Mouse (Mus musculus): ENCODE results near the gene Jak1.
A peak's percentile ranks its signal among the peaks of the same experiment; 100 is the strongest.

Jak1 gene

DNA sequence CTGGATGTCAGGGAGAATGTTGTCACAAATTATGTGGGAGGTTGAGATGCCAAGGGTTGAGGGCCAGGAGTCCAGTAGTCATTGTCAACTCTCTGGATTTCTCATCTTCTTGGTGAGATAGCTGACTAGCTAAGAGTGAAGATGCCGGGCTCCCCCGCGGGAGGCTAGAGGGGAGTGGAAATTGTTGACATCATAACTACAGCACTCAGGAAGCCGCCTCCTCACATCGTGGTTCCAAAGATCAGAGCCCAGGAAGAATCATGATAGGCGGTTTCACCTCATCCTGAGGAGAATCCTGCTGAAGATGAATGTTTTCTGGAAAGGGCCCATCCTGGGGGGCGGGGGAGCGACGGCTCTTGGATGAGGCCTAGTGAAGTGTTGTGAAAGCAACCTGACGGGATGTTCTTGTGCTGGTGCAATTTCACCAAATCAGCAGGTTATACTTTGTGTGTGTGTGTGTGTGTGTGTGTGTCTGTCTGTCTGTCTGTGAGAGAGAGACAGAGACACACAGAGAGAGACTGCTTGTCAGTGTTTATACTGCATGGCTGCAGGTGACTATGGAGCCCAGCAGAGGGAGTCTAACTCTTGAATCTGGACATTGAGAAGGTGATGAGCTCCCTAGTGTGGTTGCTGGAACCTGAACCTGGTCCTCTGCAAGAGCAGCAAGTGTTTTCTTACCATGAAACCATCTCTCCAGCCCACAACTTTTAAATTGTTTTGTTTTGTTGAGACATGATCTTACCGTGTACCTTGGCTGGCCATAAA, 118.0 kb downstream of the Jak1 start:
- no peak for DNase-seq (ENCODE audit: low read depth)

DNA sequence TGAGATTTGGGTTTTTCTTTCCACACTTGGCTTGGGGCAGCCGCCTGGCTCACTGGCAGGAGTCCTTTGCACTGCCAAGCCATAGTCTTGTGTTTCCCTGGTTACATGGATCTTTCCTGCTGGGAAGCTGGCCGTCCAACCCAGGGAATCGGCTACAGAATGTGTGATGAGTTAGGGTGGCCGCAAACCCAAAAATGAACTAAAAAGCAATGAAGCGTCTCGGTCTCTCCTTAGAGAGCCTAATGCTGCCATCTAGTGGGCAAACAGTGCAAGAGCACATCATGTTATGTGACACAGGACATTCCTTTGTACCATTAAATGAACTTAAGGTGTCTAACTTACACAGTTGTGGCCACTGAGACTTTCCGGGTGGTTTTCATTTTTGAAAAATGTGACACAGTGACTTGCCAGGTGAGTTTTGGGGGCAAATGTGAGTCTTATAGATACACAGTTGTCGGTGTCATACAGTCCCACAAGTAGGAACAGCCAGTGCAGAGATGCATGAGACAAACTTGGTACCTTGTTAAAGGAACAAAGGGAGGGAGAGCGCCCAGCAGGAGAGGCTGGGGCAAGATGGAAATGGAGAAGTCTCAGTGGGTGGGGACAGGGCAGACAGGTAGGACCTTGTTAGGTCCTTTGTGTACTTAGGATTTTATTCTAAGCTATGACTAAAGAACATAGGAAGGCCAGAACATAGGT, 118.9 kb downstream of the Jak1 start:
- peak; percentile 62 for DNase-seq (ENCODE audit: low read depth)

DNA sequence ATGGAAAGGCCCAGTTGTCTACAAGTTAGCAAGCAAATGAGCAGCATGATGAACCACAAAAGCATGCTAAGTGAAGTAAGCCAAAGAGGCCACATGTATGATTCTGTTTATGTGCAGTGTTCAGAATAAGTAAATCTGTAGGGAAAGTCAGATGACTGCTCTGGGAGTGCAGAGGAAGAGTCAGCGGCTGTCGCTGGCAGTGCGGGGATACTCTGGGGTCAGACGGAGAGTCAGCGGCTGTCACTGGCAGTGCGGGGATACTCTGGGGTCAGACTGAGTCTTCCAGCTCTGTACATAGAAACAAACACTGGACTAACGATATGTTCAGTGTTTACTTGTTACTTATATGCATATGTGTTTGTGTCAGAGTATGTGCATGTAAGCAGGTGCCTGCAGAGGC, 120.3 kb downstream of the Jak1 start:
- DNase-seq (ENCODE audit: low read depth): no peak

DNA sequence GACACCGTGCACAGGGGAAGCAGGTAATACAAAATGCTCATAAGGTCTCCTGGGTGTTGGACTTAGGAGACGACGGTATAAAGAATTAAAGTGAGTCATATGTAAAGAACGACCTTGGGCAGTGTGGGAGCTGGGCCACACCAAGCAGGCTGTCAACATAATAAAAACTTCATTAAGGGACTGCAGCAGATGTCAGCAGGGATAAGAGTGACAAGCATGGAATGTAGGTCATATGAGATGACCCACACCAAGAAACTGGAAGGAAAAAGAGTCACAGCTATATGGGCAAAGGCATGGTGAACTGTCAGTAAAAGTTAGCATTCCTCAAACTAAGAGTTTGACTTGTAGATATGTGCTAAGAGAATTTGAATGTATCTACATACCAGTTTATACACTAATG, 120.7 kb downstream of the Jak1 start:
- no peak for DNase-seq (ENCODE audit: low read depth)

DNA sequence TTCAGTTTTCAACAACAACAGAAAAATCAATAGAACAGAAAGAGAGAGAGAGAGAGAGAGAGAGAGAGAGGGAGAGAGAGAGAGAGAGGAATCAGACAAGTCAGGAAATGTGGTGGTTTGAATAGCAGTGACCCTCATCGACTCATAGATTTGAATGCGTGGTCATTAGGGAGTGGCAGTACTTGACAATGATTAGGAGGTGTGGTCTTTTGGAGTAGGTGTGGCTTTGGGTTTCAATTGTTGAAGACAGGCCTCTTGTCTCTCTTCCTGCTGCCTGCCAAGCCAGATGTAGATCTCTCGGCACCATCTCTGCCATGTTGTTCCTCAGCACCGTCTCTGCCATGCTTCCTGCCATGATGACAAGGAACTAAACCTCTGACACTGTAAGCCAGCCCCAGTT, 121.2 kb downstream of the Jak1 start:
- no peak for DNase-seq (ENCODE audit: low read depth)

DNA sequence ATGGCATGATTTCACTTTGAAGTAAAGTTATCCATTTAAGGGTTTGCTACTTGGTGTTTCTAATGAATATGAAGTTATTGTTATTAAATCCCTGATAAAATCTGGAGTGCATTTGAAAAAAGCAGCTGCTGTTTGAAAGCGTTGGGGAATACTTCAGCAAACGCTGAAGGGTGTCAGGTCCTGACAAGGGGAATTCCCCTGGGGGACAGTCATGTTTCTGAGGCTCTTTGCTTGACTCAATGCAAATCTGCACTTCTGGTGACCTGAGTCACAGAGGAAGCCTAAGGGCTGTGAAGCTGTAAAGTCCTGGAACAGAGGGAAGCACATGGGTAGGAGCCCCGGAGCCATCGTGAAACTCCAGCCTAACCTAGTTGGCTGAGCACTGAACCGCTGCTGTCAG, 123.3 kb downstream of the Jak1 start:
- DNase-seq (ENCODE audit: low read depth): no peak

DNA sequence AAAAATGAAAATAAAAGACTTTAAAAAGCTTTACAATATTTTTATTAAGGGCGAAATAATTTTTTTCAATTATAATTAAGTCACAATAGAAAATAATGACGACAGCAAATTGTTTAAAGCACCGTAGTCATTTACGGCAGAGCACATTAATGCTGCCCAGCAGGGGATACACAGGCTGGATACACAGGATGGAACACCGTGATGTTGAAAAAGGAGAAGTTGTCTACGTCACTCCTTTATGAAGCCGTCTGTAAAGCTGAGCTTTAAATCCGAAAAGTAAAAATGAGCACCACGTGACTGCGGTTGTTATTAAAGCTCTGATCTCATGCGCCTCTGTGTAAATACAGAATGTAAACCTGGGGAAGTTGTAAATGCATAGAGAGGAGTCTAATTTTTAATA, 127.1 kb downstream of the Jak1 start:
- DNase-seq (ENCODE audit: low read depth): no peak

DNA sequence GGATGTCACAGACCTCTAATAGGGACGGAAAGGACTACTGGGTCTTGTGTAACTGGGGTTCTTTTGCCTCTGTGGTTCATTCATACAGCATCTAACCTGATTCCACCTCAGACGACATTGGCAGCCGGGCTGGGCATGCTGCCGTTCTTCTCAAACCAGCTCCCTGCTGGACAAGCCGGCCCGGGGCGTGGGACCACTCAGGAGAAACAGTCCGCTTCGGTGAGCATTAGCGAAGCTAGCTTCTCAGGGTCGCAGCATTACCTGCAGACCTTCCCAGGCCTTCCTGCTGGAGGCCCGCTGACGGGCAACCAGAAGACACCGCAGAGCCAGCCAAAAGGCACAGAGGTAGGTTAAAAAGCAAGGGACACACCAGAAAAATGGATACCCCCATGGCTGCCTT, 129.2 kb downstream of the Jak1 start:
- DNase-seq (ENCODE audit: low read depth): no peak

DNA sequence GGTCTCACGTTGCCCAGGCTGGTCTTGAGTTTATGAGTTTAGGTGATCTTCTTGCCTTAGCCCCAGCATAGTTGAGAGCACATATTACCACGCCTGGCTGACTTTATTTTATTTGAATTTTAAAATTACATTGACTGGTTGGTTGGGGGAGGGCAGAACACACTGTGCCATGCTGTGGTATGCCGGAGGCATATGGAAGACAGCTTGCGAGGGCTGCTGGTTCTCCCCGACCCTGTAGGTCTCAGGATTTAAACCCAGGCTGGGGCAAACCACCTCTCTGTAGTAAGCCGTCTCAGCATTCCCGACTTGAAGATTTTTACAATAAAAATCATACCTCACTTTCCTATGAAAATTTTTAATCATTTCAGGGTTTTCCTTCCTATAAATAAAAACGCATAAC, 130.1 kb downstream of the Jak1 start:
- no peak for DNase-seq (ENCODE audit: low read depth)

DNA sequence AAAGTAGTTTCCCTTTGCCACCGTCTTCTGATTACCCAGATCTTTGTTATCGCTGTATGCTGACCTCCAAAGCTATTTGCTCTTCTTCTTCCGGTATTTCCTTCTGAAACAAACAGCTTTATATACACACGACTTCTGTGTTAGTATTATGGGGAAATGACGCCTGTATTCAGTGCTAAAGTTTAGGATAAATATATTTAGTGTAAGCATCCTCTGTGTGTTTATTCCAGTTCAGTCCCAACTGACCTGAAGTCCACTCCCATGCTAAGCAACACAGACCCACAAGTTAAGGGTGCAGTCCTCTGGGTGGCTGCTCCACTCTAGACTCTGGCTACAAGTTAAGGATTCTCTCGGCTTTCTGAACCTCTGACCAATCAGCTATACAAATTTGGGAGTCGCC, 144.1 kb downstream of the Jak1 start:
- DNase-seq (ENCODE audit: low read depth): no peak

DNA sequence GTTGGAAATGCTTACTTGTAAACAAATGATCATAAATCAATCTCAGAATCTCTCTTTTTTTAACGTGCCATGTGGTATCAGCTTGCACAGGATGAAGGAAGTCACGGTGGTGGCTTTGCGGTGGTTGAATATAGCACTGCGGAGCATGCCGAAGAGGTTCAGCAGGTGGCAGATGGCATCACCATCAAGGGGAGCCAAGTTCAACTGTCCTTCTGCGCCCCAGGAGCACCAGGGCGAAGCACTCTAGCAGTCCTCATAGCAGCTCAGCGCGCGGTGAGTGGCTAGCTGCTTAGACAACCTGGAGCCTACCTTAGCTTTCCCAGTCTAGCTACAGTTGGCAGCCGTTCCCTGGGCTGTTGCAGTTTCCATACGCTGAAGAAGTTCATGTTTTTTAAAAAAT, 158.0 kb downstream of the Jak1 start:
- DNase-seq (ENCODE audit: low read depth): no peak
